Mouse (Mus musculus) layer of hippocampus, postnatal 36 days (tissue): ENCODE data around the gene Rho. TPM values are rescaled to one million over a fixed set of nuclear protein-coding genes. Genes with fewer than 3 reads are reported as not detected.

Source experiments
- DNase-seq, 2 experiments: peaks; one replicate each; pipeline ENCODE4 v3.0.0; 2022
- total RNA-seq, 2 experiments: library from RNA; stranded (reverse); gene quantifications; 2 replicates each; pipeline ENCODE4 v1.2.3; 2021

The Rho gene
- total RNA-seq, 2 experiments from 2014 or later: 0.52 to 0.83 TPM

DNA sequence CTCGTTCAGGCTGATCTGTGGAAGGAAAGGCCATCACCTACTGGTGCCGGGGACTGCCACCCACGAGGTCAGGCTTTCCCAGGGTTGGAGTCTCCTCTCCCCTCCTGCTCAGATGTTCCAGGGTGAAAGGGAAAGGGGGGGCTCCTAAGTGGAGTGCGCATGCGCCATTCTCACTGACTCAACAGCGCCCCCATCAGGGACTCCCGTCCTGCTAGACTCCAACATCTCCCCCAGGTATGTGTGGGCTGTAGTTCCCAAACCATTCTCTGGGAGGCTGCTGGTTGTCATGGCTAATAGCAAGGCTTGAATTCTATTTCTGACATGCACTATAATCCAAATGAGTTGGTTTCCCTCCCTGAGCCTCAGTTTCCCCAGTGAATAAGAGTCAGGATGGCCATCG lies 47.0 kb downstream of the Rho start:
- DNase-seq: no peak

DNA sequence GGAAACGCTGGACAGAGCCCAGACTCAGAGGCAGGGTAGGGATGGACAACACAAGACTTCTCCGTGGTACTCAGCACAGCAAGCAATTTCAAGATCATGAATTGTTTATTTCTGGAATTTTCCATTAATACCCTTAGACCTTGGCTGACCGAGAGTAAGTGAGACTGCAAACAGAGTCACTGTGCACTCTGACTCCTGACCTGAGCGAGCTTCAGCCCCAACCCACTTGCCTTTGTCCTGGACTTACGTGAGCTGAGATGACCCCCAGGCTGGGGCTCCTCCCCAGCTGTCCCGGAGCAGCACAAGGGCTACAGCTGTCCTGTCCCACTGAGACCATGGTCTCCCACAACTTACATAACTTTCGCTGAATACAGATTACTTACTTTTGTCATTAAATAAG lies 51.3 kb downstream of the Rho start:
- DNase-seq: no peak

DNA sequence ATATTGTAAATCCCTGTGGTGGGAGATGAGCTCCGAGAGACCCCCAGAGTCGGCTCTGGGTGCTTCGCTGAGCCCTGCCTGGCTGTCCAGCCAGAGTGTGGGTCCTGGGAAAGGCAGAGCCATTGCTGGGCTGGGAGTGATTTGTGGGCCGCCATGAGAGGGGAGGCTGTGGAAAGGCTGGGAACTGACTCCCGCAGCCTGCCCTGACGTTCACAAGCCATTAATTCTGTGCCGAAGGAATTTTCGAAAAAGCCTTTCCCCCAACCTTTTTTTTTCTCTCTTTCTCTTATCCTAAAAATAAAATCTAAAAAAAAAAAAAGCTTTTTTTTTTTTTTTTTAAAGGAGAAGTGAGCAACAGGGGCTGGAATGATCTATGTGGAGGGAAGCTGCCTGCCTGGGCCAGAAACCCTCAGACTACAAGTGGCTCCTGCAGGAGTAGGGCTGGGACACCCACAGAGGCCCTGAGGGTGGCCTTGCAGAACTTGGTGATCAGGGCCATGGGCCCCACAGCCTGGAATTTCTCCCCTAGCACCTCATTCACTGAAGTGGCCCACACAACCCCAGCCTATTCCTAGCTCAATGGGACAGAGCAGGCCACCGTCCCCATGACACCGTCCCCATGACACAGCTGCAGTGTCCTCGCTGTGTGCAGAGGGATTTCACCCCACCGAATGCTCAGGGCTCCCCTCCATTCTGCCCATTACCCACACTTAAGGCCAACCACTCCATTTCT lies 51.9 kb downstream of the Rho start:
- DNase-seq: no peak

DNA sequence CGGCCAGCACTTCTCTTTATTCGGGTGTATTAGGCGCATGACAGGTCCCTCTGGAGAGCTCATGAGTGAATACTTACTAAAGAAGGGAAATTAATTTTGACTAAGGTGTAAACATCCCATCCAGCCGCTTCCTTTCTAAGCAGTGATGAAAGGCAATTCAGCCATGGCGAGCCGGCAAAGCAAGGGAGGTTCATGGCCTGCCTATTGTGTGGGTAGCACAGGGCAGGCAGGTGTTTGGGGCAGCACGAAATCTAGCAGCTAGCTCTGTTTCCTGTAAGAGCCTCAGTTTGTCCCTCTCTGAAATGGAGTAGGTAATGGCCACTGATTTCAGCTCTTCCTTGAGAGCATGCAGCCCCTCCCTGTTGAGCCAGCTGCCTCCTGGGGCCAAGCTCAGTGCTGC lies 53.0 kb downstream of the Rho start:
- no peak for DNase-seq

DNA sequence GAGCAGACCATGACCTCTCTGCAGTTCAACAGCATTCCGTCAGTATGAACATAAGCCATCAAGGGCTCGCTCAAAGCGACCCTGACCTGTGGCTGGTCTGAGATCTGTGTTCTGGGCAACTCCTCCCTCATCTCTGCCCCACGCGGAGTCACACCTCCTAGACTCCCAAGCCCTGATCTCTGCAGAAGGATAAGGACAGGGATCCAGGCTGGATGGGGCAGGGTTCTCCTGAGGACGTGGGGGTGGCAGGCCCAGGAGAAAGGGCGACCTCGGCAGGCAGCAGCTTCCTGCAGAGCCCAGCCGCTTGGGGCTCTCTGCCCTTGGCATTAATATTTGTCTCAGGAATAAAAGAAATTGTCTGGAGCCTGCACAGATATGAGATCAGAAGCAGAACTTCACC lies 54.1 kb downstream of the Rho start:
- no peak for DNase-seq

DNA sequence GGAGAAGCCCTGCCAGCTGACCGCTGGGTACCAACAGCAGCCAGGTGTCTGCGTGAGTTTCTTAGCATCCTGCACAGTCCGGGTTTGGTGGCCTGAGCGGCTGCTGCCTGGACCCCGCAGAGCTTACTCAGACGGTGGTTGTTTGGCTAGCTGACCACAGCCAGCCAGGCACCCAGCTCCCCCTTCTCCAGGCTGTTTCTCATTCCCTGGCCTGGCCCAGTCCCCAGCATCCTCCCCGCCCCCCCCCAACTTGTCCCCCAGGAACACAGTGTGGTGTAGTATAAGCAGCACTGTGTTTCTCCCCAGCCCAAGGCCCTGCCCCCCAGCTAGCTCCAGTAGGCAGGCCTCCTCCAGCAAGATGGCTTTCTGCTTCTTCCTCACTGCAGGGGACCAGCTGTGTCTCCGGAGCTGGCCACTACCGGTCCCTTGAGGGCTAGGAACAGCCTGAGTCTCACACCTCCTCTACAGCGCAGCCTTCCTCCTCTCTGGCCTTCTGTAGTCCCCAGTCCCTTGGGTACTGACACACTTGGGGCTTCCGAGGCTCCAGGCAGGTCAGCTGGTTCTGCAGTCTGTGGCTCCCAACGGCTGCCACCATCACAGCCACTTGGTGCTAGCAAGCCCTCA lies 55.0 kb downstream of the Rho start:
- no peak for DNase-seq

DNA sequence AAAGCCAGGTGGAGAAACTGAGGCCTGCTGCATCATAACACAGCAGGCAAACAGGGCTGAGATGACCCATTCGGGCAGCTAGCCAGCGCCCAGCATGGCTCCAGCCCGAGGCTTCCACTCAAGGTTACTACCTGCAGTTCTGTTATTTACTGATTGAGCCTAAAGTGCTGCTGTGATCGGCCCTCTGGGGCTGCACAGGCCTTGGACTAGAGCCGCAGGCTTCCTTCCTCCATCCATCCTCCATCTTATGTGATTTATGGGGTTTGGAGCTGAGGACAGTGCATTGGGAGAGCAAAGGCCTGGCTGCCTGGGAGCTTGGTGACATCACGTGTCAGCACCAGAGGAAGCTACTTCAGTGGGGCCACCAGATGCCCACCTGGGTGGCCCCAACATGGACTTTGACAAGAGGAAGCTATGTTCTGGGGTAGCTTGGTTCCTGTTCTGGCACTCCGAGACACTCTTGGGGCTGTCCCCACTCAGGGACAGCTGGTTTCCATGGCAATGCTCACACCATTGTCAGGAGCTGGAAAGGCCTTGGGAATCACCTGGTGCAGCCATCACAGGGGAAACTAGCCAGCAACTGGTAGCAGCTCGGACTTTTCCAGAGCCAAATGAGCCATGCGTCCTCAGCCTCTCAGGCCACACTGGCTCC lies 55.7 kb downstream of the Rho start:
- DNase-seq: no peak

DNA sequence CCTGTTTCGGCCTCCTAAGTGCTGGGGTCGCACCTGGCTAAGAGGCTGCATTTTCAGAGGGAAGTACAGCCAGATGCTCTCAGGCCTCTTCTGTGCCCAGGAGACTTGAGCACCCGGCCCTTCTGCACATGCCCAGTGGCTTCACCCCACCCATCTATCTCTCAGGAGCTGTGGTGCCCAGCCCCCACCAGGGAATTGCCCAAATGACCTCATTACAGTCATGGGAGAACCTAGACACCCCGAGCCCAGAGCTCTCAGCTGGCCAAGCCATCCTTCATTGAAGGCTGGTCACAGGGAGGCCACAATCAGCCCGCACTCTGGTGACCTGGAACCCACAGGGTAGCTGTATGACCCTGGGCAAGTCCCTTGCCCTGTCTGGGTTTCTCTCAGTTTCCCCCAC lies 57.5 kb downstream of the Rho start:
- no peak for DNase-seq

DNA sequence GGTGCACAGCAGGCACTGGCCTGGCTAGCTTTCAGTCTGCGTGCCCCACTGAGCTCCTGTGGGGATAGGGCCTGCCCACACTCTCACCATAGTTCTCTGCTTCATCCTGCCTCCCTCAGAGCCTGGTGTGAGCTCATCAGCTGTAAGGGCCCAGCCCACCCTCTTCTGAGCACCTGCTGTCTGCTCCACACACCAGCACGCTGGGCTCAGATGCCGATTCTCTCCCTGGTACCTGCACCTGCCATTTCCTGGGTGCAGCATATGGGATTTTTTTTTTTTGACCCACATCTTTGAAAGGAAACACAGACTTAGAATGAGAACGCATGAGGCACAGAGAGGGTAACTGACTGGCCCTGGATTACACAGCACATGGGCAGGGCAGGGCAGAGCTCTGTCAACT lies 58.1 kb downstream of the Rho start:
- no peak for DNase-seq

Other genes with a start within 250 kb of the Rho start
- gene Tmem40, start 169.3 kb upstream of the Rho start, total RNA-seq: under 1 TPM; 0.40 to 0.71 TPM
- 1 to 10 TPM; 3.1 to 3.2 TPM for gene Cand2, start 157.2 kb upstream of the Rho start, total RNA-seq
- gene Rpl32, start 123.0 kb upstream of the Rho start, total RNA-seq: 100 to 1,000 TPM; 464 to 470 TPM
- gene Efcab12, start 93.3 kb upstream of the Rho start, total RNA-seq: 1 to 10 TPM; 4.0 to 4.7 TPM
- gene Mbd4, start 78.4 kb upstream of the Rho start, total RNA-seq: 1 to 10 TPM; 5.0 to 6.8 TPM
- 10 to 100 TPM; 31.6 to 35.3 TPM for gene Ift122, start 78.3 kb upstream of the Rho start, total RNA-seq
- gene H1foo, start 13.2 kb downstream of the Rho start, total RNA-seq: not detected
- 10 to 100 TPM; 19.6 to 22.9 TPM for gene Plxnd1, start 63.3 kb downstream of the Rho start, total RNA-seq